Mouse (Mus musculus): ENCODE measurements around the gene Tmem53.

DNA sequence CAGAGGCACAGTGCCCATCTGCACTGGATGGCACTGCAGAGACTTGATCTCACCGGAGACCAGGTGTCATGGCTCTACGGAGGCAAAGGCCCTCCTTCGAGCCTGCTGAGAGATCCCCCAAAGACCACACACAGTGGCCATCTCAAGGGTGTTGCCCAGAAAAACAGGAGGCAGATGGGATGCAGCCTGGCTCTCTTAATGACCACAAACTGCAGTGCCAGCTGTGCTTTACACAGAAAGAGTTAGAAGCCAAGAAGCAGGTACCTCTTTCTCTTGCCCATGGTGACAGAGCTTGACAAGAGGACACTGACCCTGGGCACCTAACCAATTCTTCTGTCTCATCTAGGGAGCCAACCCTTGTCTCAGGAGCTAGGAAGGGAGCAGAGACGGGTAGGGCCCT lies 32.6 kb downstream of the Tmem53 start:
- TF ChIP-seq POLR2A (IDR thresholded peaks at IDR 0.05; ENCODE audit: borderline replicate concordance, low read depth, low read length), result no peak
- TF ChIP-seq CTCF (IDR thresholded peaks at IDR 0.05; ENCODE audit: low read depth, low read length), result no peak

Data from bone marrow macrophage, adult 2 months (primary cell).